Mouse (Mus musculus) right cerebral cortex, postnatal 14 days (tissue): ENCODE measurements at regions not wholly inside any gene's neighbourhood (a gene's known extent, or its start where the extent isn't known, plus 50 kb on each side); places are given as distances from the start of the nearest gene placed in this dataset.

ENCODE experiments used
- DNase-seq: peaks from one replicate; pipeline ENCODE4 v3.0.0; 2022

DNA sequence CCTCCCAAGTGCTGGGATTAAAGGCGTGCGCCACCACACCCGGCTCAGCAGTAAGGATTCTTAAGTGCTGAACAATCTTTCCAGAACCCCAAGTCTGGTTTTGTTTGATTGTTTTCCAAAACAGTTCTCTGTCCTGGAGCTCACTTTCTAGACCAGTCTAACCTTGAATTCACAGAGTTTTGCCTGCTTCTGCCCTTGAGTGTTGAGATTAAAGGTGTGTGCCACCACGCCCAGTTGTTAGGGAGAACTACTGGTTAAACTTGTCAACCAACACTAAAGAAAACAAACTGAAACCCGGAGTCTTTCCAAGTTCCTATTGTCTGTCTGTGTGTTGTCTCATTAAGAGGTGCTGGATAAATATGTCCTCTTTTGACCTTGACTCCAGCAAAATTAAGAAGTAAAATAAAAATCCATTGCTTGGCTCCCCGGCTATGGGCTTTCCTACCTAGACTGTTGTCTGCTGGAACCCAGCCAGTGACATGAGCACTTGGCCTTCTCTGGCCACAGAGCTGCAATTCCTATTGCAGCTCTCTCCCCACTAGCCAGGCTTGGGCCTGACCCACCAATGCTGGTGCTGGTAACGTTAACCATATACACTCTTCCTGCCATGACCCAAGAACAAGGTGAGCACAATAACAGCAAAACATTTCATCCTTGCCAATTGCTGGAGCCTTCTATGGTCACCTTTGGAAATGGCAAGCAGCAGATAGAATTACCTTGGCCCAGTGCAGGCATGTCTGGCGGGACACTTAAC is 51.1 kb upstream of the Klf9 start:
- no peak for DNase-seq
